In genomic region chr7:29238019-29238967, GRCm38 (mm10) we compare ENCODE assay signal across 8 mouse cellular contexts. TPM values are rescaled to one million over a fixed set of nuclear protein-coding genes. Genes with fewer than 3 reads are reported as not detected.
DNase-seq lines count a peak whose midpoint lies in the region; ATAC-seq lines count a peak whose summit lies in the region.

Yif1b (plus strand) TSS chr7:29238329.

- no peaks in the 10 kb centered on the region for H3K9me3 ChIP-seq in hindbrain, embryonic 14.5 days (ENCODE audit: control insufficient read depth, low read length)

- H3K36me3 ChIP-seq in hindbrain, embryonic 14.5 days (replicated peaks; ENCODE audit: control insufficient read depth, insufficient read depth), result no peaks in the 10 kb centered on the region

- H3K4me1 ChIP-seq in hindbrain, embryonic 14.5 days (replicated peaks; ENCODE audit: control insufficient read depth, insufficient read depth, low read length), result peaks cover 6% of the 10 kb centered on the region; the same call in 1 of the 2 replicates

- H3K27ac ChIP-seq in hindbrain, embryonic 14.5 days, result peak within 1 kb of the TSS; percentile 92

- H3K9ac ChIP-seq in hindbrain, embryonic 14.5 days, result peak within 1 kb of the TSS; percentile 66

- ATAC-seq in hindbrain, embryonic 14.5 days (ENCODE audit: low FRiP score), result peak; percentile 98

- WGBS in hindbrain, embryonic 14.5 days, result under 1% methylated on average over 60 of the region's 60 CpGs

- peak within 1 kb of the TSS; percentile 57 for H3K4me3 ChIP-seq in hindbrain, embryonic 14.5 days (replicated peaks; ENCODE audit: low read length)

- H3K4me2 ChIP-seq in hindbrain, embryonic 14.5 days (replicated peaks), result peak within 1 kb of the TSS; percentile 76

- peak; percentile 99 for DNase-seq in R1 (ENCODE audit: low read depth, low spot score)
- peak; percentile 97 to 98 for DNase-seq in cerebellum, postnatal 25 days
- peak; percentile 93 to 95 for DNase-seq in frontal cortex, postnatal 25 days (ENCODE audit: low spot score in 2 of 2)
- DNase-seq in hindbrain, embryonic 14.5 days (ENCODE audit: low spot score), result peak; percentile 98
- DNase-seq in layer of hippocampus, postnatal 36 days, result peak; percentile 97
- peak; percentile 99 for DNase-seq in lung, postnatal 36 days
- DNase-seq in retina, postnatal 1 day, result peak; percentile 100
- peak; percentile 97 to 98 for DNase-seq in urinary bladder, adult 18-20 months (ENCODE audit: low spot score in 2 of 2)

- peaks cover 7% of the 10 kb centered on the region for H3K27me3 ChIP-seq in hindbrain, embryonic 14.5 days (ENCODE audit: control insufficient read depth, insufficient read depth, low read length)

RNA-seq across cellular contexts. Expression of gene Yif1b, which starts in this region (rescaled TPM):
- polyA plus RNA-seq in hindbrain, embryonic 14.5 days (2014; fragmentation: Nextera tagmentation; extraction: Ambion mirVana), result 96.6 and 101 TPM in 2 replicates
- total RNA-seq in layer of hippocampus, postnatal 36 days (2021), result 10 to 100 TPM; 42.0 to 47.4 TPM

Comparison
In these comparisons a context has a peak if more than half of its experiments do, and no peak if none do; other contexts are left out.
1. Peak in every context shown above with its lines: DNase-seq, ATAC-seq, H3K4me3 ChIP-seq and H3K27ac ChIP-seq.